Mouse (Mus musculus) kidney, adult 2 months (tissue): Measurements from ENCODE around the gene Rrp9.

Experiments
- CTCF ChIP-seq: fragments of 200-500 bp; conservative IDR thresholded peaks from 2 replicates; pipeline ENCODE4 v1.5.1; 2011; ENCODE audit warnings: low read depth, mild to moderate bottlenecking, control low read depth, low read length, moderate library complexity, mixed read lengths; ENCODE audit not compliant: insufficient read depth, insufficient read length
- POLR2A ChIP-seq: fragments of 200-500 bp; IDR thresholded peaks from one replicate; pipeline ENCODE4 v1.6.1; 2011; ENCODE audit warnings: low read depth, low read length, control low read depth

DNA sequence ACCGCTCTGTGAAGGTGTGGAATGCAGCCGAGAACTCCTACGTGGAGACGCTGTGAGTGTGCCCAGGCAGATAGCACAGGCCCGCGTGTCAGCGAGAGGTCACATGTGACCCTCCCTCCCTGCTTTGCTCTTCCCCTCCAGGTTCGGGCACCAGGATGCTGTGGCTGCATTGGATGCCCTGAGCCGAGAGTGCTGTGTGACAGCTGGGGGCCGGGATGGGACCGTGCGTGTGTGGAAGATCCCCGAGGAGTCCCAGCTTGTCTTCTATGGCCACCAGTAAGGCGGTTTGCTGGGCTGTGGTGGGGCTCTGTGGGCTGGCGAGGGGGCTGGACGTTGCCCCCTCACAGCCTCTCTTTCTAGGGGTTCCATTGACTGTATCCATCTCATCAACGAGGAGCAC lies 7.8 kb downstream of the Rrp9 start:
- TF ChIP-seq POLR2A (no peak), CTCF (no peak)
